Mouse (Mus musculus): ENCODE measurements around the gene Pbxip1.

Pbxip1 gene

GRCm38 (mm10) chr3:89436176-89437113, at the start of gene Pbxip1:
Gene Pbxip1 (plus strand): TSS chr3:89436706.
- peak in 1 of 2 experiments; percentile 65 for DNase-seq

- peak in 1 of 2 experiments; percentile 27 for DNase-seq
These were observed 48.9 kb upstream of the Pbxip1 start for GRCm38 (mm10) chr3:89387632-89388031.

DNA sequence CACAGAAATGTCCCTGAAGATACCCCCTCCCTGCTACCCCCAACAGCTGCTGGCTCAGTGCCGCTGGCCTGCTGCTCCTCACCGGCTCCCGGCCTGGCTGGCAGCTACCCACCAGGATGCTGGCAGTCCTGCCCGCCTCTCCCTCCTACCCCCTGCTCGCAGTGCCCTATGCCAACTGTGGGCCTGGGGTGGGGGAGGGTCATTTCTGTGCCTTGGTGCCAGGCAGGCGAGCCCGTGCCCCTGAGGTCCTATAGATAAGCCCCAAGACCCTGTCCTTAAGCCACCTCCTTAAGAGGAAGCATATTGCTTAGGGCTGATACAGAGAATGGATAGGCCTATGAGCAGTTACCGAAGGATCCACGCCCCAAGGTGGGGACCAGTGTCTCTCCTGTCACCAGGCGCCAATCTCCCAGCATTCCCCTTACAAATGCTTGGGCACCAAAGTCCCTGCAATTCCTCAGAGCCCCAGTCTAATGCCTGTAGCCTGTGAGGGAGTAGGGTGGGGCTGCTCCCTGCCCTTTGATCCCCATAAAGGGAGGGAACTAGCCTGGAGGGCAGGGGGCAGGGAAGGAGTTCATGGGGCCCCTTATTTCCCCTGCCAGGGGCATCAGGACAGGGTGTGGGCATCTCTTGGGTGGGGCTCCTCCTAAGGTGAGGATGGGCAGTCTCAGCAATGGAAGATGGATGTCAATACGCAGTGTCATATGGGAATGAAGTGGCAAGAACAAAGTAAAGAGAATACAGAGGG, 48.2 kb upstream of the Pbxip1 start:
- peak in 1 of 2 experiments; percentile 30 for DNase-seq

DNA sequence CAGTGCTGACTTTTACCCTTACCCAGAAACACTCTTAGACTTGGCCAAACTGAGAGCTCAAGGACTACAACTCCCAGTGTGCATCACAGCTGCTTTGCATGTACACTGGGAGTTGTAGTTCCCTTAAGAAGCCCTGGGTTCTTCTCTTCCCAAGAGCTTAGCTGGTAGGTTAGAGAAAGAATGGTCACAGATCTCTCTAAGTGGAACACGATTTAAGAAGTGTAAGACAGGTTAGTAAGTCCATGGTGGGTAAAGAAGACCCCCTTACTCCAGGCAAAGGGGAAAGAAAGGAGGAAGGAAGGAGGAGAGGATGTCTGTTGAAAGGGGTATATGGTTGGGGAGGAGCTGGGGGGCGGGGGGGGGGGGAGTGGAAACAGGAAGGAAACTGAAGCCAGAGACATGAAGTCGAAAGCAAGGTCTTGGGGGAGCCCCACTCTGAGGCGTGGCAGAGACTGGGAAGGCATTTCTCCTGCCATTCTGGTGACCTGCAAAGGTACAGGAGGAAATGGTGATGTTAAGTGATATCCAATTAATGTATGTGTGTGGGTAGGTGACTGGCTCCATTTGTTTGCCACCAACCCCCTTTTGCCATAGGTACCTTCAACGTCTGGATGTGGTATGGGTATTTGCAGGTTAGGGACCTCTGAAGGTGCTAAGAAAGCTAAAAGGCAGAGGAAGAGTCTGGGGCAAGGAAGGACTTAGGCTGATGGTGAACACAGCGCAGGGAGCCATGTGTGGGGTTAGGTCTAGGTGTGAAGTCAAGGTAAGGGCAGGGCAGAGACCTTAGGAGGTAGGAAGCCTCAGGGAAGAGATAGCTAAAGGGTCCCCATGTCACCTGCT, 47.4 kb upstream of the Pbxip1 start:
- peak in 1 of 2 experiments; percentile 52 for DNase-seq

GRCm38 (mm10) chr3:89390111-89390515, 46.4 kb upstream of the Pbxip1 start:
- no peak for DNase-seq

GRCm38 (mm10) chr3:89390699-89391662, 45.5 kb upstream of the Pbxip1 start:
- DNase-seq, result peak in 1 of 2 experiments; percentile 42

- DNase-seq, result peak in 1 of 2 experiments; percentile 42
These were observed 44.6 kb upstream of the Pbxip1 start for GRCm38 (mm10) chr3:89391663-89392511.

- no peak for DNase-seq
These were observed 43.6 kb upstream of the Pbxip1 start for GRCm38 (mm10) chr3:89392871-89393311.

- DNase-seq, result peak; percentile 75 to 82
These were observed 42.9 kb upstream of the Pbxip1 start for GRCm38 (mm10) chr3:89393605-89394004.

DNA sequence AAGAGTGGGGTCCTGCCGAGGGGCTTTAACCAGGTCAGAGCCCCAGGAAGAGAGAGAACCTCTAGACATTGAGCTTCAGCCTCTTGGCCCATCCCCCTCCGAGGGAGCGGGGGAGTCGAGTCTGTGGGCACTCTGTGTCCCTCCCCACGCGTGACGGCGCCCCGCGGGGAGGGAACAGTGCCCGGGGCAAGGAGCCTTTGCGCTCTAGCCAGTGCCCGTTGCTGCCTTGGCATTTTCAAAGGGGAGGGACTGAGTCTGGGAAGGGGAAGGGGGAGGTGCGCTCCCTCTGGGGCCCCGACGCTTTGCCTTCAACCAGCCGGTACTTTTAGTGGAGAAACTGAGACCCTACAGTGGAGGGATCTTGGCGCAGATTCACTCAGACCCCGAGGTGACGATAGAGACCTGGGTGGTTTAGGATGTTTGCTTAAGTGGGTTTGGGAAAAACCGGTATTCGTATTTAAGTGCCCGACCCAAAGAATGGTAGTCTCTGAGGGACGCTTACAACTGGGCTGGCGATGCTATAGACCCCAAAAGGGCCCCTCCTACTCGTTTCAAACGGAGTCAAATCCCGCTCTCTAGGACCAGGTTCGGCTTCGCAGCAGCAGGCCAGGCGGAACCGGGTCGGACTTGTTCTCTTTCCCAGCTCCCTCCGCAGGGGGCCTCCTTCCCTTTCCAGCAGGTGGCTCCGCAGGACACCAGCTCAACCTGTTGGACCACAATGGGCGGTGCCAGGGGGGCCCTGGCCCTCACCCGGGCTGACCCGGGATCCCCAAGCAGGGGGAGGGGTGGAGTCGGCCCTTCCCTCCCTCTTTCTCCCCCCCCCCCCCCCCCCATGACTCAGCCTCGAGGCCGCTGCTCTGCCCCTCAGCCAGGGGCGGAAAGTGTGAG, 42.3 kb upstream of the Pbxip1 start, which contains the start of gene Zbtb7b:
Zbtb7b (minus strand) TSS at position 771 of the 888 bp plus-strand sequence.
- peak in 1 of 2 experiments; percentile 48 for DNase-seq

GRCm38 (mm10) chr3:89394894-89395256, 41.6 kb upstream of the Pbxip1 start:
- no peak for DNase-seq

GRCm38 (mm10) chr3:89395419-89395805, 41.1 kb upstream of the Pbxip1 start:
- DNase-seq, result no peak

GRCm38 (mm10) chr3:89395806-89396653, 40.5 kb upstream of the Pbxip1 start:
- DNase-seq, result peak; percentile 71 to 81

DNA sequence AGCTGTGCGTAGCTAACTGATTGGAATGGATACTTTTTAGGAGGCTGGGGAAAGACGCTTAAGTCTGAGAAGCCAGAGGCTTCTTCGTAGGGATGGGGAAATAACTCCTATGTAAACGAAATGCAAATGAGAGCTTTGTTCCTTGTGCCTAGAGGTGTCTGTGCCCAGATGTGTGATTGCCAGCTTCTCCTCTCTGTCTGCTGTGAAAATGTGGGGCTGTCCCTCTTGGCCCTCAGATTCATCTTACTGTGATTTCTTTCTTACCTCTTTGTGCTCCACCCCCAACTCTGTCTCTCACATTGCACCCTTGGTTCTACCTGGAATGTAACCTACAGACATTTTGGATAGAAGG, 39.9 kb upstream of the Pbxip1 start:
- DNase-seq, result no peak

DNA sequence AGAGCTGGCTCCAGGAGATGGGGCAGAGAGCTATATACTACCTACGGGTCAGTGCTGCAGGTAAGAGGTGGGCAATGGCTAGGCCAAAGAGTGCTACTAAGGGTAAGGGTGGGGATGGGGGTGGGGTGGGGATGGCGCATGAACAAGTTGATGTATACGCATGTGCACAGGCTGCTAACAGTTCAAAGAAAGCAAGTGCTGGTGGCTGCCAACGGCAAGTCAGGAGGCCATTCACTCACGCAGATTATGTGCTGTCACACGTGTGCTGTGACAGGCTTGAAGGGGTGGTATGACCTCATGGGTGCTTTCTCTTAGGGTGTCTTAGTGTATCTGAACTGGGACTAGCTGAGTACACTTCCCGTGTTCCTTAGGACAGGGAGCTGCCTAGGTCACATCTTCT, 35.2 kb upstream of the Pbxip1 start:
- no peak for DNase-seq

GRCm38 (mm10) chr3:89402693-89403092, 33.8 kb upstream of the Pbxip1 start, which contains the start of gene Lenep:
Gene Lenep (minus strand): TSS chr3:89402793.
- DNase-seq, result no peak

- no peak for DNase-seq
These were observed 29.6 kb upstream of the Pbxip1 start for GRCm38 (mm10) chr3:89406887-89407286.

- no peak for DNase-seq
These were observed 28.1 kb upstream of the Pbxip1 start for GRCm38 (mm10) chr3:89408448-89408847.
